Mouse (Mus musculus) liver, postnatal 0 days (tissue): ENCODE measurements at regions not wholly inside any gene's neighbourhood (a gene's known extent, or its start where the extent isn't known, plus 50 kb on each side); places are given as distances from the start of the nearest gene placed in this dataset.

Source experiments
- CTCF ChIP-seq: sonication (generic); IDR thresholded peaks from 2 replicates; pipeline ENCODE4 v1.5.1; 2016; ENCODE audit warnings: antibody characterized with exemption, low read depth
- EP300 ChIP-seq: IDR thresholded peaks from 2 replicates; pipeline ENCODE4 v1.6.1; 2016; ENCODE audit warnings: antibody characterized with exemption, low read depth, mild to moderate bottlenecking

DNA sequence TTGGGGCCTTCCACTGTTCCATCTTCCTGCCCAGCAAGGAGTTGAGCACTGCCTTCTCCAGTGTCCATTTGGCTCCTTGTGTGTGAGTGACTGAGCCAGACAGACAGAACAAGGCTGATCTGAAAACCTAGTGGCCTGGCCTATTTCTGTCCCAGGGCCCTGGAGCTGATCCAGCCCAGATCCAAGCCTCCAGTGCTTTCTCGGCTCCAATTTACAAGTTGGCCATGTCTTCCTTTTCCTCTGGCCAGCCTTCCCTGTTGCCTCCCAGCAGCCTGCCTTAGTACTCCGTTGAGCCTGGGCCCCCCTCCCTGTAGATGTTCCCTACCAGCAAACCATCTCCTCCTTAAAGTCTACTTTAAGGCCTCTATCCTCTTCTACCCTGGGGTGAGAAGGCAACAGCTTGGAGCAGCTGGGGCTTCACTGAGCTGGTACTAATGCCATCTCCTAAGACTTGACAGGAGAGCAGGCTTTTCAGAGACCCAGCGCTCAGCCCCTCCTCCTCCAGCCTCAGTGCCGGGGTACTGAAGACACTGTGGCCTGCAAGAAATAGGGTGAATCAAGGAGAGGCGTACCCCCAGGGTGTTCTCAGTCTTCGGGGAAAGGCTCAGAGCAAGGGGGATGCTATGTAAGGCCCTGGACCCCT lies 101.7 kb downstream of the Pja1 start:
- TF ChIP-seq EP300 (no peak), CTCF (no peak)
